Mouse (Mus musculus) embryo, embryonic 10.5 days (tissue): Measurements from ENCODE around the gene Hnrnph2.

Experiments
- DNase-seq: peaks from one replicate; pipeline ENCODE4 v3.0.0-alpha.2; 2015; ENCODE audit warnings: low spot score

Gene Hnrnph2

DNA sequence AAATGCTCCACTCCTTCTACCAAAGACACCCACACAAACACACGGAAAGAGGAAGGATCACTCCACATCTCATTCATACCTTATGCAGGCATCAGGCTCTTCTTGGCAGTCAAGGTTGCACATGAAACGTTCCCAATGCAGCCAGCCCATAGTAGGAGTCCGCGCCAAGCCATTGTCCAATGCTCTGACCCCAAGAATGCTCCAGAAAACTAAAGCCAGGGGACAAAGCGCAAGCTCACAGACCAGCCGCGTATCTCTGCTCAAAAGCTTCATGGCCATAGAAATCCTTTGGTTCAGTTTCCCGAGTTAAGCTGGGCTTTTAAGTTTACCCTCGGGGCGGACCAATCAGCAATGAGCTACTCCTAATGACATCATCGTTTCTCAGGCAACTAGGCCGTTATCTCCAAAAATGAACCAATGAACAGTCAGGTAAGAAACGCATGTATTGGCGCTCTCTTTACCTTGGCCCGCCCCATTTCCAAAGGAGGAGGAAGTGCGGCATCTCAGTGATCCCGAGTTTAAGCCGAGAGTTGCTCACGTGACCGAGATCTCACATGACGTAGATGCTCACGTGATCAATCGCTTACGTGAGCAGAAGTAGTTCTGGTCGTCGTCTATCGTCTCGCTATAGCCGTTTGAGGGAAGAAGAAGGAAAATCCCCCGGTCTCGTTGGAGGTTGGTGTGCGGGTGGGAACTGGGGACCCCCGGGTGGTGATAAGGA is at the start of gene Hnrnph2, which contains the start of gene Gla:
Hnrnph2 (plus strand) TSS at position 521 of the 721 bp plus-strand sequence.
Gla (minus strand) TSS at position 467 of the 721 bp plus-strand sequence.
- DNase-seq, result peak; percentile 97

GRCm38 (mm10) chrX:134553326-134553725 is 47.7 kb upstream of the Hnrnph2 start:
- DNase-seq, result no peak

GRCm38 (mm10) chrX:134554425-134554824 is 46.6 kb upstream of the Hnrnph2 start:
- DNase-seq, result no peak

- no peak for DNase-seq
Measured at GRCm38 (mm10) chrX:134564326-134564725, 36.7 kb upstream of the Hnrnph2 start.

GRCm38 (mm10) chrX:134566536-134567222 is 34.3 kb upstream of the Hnrnph2 start:
- no peak for DNase-seq

DNA sequence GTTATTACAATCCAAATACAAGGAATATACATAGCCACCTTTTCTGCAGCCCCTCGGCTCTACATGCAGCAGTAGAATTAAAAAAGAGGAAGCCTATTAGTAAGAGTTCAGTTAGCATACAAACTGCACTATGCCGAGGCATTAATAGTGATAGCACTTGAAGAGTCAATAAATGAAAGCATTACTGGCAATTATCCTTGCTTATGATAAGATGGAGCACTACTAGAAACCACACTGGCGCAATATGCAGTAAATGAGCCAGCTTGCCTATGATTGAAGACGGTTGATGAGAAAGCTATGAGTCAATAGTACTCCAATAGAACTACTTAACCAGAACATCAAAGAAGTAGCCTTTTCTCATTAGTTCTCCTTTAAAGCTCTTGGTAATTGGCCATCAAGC is 23.1 kb upstream of the Hnrnph2 start:
- DNase-seq, result no peak

- no peak for DNase-seq
Measured at GRCm38 (mm10) chrX:134580528-134581305, 20.3 kb upstream of the Hnrnph2 start.

GRCm38 (mm10) chrX:134582270-134582669 is 18.7 kb upstream of the Hnrnph2 start:
- no peak for DNase-seq

DNA sequence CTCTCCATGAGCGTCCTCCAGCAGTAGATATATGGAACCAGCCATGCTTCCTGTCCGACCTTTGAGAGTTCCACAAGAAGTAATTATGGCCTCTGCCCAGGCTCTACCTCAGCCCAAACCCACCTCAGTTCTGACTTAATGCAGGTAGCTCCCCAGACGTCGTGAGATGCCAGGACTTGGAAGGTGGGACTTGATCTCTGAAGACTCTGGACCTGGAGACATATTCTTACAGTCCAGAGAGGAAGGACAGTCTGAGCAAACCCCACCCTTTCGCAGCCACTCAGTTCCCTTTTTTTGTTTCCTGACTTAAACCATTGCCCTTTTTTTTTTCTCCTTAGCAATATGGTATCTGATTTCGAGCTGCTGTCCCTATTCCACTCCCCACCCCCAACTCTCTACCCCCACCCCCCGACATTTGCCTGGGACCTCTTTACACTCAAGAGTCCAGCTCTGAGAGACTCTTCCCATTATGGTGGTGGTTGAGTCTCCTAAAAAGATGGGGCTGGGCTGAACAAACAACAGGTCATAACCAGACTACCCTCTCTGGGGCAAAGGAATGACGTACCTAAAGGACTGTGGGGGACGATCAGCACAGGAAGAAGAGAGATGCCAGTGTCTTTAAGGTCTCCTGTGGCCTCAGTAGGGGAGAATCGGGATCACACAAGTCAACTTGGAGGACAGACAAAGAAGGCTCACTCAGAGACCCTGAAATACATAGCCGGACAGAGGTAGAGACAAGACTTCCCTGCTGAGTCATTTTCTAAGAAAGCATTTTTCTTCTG is 17.9 kb upstream of the Hnrnph2 start, which contains the start of gene Btk:
Btk (minus strand) TSS at position 683 of the 782 bp plus-strand sequence.
- DNase-seq, result no peak

- peak; percentile 95 for DNase-seq
Measured at GRCm38 (mm10) chrX:134585103-134586002, 15.6 kb upstream of the Hnrnph2 start, which contains the start of gene Rpl36a. Gene Rpl36a, plus strand, starts transcription at chrX:134585654.

GRCm38 (mm10) chrX:134586447-134586846 is 14.5 kb upstream of the Hnrnph2 start:
- DNase-seq, result no peak

DNA sequence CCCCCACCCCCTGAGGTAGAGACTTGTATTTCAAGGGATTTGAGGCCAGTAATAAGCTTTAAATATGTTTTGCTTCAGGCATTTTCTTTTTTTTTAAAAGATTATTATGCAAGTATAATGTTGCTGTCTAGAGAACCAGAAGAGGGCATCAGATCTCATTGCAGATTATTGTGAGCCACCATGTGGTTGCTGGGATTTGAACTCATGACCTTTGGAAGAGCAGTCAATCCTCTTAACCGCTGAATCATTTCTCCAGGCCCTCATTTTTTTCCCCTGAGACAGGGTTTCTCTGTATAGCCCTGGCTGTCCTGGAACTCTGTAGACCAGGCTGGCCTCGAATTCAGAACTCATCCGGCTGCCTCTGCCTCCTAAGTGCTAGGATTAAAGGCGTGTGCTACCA is 12.7 kb upstream of the Hnrnph2 start:
- no peak for DNase-seq

GRCm38 (mm10) chrX:134588997-134589396 is 12.0 kb upstream of the Hnrnph2 start:
- no peak for DNase-seq

- no peak for DNase-seq
Measured at GRCm38 (mm10) chrX:134589836-134590235, 11.1 kb upstream of the Hnrnph2 start.

GRCm38 (mm10) chrX:134599922-134600565 is 935 bp upstream of the Hnrnph2 start:
- DNase-seq, result no peak

DNA sequence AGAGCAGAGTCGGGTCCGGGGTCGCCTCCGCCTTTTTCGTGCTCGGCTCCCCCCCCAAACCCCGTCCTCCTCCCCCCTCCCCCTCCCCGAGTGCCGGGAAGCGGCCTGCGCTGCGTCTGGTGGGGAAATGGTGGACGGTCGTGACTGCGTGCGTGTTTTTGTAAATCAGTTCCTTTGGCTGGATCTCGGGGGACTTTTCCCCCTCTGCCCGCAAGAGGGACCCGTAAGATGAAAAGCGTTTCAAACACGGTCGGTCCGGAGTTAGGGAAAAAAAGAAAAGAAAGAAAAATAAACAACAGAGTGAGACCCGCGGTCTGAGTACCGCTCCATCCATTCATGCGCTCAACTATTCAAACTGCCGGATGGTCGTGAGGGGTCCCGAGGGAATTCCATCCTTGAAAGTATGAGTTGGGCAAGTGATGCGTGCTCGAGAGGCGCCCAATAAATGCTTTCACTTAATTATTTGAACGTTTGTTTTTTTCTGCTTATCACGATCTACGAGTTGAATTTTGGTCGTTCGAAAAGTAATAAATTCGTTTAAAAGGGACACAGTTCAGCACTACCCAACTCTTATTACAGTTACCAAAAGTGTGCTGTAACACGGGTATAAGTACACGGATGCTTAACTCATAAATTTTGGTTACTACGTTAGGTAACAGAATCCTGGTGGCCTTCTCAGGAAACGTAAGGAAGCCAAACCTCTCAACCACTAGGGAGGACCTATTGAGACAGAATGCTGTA is 571 bp downstream of the Hnrnph2 start:
- DNase-seq, result peak; percentile 55

GRCm38 (mm10) chrX:134609472-134609871 is 8.5 kb downstream of the Hnrnph2 start:
- peak; percentile 49 for DNase-seq

- no peak for DNase-seq
Measured at GRCm38 (mm10) chrX:134610984-134611383, 10.0 kb downstream of the Hnrnph2 start.

DNA sequence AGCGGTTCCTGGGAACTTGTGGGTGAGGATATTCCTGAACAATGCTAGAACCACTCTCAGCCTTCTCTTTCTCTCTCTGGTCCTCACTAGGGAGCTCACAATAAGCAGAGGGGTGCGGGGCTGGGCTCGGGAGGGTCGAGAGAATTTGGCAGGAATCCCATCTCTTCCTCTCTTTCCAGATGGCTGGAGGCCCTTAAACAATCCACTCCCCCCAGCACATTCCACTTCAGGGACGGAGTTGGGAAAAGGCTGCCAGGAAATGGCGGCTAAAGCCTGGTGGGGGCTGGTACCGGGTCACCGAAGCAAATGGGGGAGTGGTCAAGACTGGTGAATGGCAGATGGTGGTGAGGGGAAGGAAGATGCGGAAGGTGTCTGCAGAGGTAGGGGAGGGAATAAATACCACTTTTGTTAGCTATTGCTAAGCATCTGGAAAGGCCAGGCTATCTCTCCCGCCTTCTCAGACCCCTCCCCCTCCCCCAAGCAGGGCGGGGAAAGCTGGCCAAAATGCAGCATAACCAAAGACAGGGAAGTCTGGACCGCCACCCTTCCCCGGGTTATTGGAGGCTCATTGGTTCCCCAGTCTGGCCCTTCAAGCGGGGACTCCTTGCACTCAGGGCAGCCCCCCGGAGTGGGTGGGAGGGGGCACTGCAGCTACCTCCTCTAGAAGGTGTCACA is 11.4 kb downstream of the Hnrnph2 start:
- peak; percentile 79 for DNase-seq
